Mouse (Mus musculus): ENCODE data around the gene Gnb4.

Gene Gnb4

GRCm38 (mm10) chr3:32615376-32615775 lies 1.0 kb downstream of the Gnb4 start:
- DNase-seq (ENCODE audit: extremely low spot score, low read depth, low spot score) = no peak

GRCm38 (mm10) chr3:32614786-32615185 lies 1.6 kb downstream of the Gnb4 start:
- no peak for DNase-seq (ENCODE audit: extremely low spot score, low read depth, low spot score)

- DNase-seq (ENCODE audit: extremely low spot score, low read depth, low spot score) = no peak
Observed at GRCm38 (mm10) chr3:32611606-32612170, 4.7 kb downstream of the Gnb4 start.

GRCm38 (mm10) chr3:32610560-32610959 lies 5.8 kb downstream of the Gnb4 start:
- no peak for DNase-seq (ENCODE audit: extremely low spot score, low read depth, low spot score)

- no peak for DNase-seq (ENCODE audit: extremely low spot score, low read depth, low spot score)
Observed at GRCm38 (mm10) chr3:32609233-32609632, 7.2 kb downstream of the Gnb4 start.

- DNase-seq (ENCODE audit: extremely low spot score, low read depth, low spot score) = no peak
Observed at GRCm38 (mm10) chr3:32601055-32601454, 15.3 kb downstream of the Gnb4 start.

- no peak for DNase-seq (ENCODE audit: extremely low spot score, low read depth, low spot score)
Observed at GRCm38 (mm10) chr3:32599328-32599727, 17.1 kb downstream of the Gnb4 start.

GRCm38 (mm10) chr3:32595080-32595479 lies 21.3 kb downstream of the Gnb4 start:
- no peak for DNase-seq (ENCODE audit: extremely low spot score, low read depth, low spot score)

- DNase-seq (ENCODE audit: extremely low spot score, low read depth, low spot score) = no peak
Observed at GRCm38 (mm10) chr3:32586274-32586673, 30.1 kb downstream of the Gnb4 start.

- no peak for DNase-seq (ENCODE audit: extremely low spot score, low read depth, low spot score)
Observed at GRCm38 (mm10) chr3:32583489-32583888, 32.9 kb downstream of the Gnb4 start.

- no peak for DNase-seq (ENCODE audit: extremely low spot score, low read depth, low spot score)
Observed at GRCm38 (mm10) chr3:32581911-32582310, 34.5 kb downstream of the Gnb4 start.

GRCm38 (mm10) chr3:32580738-32581137 lies 35.6 kb downstream of the Gnb4 start:
- no peak for DNase-seq (ENCODE audit: extremely low spot score, low read depth, low spot score)

GRCm38 (mm10) chr3:32578772-32579171 lies 37.6 kb downstream of the Gnb4 start:
- DNase-seq (ENCODE audit: extremely low spot score, low read depth, low spot score) = no peak

GRCm38 (mm10) chr3:32575151-32575550 lies 41.2 kb downstream of the Gnb4 start:
- no peak for DNase-seq (ENCODE audit: extremely low spot score, low read depth, low spot score)

GRCm38 (mm10) chr3:32573881-32574280 lies 42.5 kb downstream of the Gnb4 start:
- no peak for DNase-seq (ENCODE audit: extremely low spot score, low read depth, low spot score)

- DNase-seq (ENCODE audit: extremely low spot score, low read depth, low spot score) = no peak
Observed at GRCm38 (mm10) chr3:32573086-32573485, 43.3 kb downstream of the Gnb4 start.

GRCm38 (mm10) chr3:32563401-32563800 lies 53.0 kb downstream of the Gnb4 start:
- DNase-seq (ENCODE audit: extremely low spot score, low read depth, low spot score) = no peak

- DNase-seq (ENCODE audit: extremely low spot score, low read depth, low spot score) = no peak
Observed at GRCm38 (mm10) chr3:32553061-32553460, 63.3 kb downstream of the Gnb4 start.

GRCm38 (mm10) chr3:32538091-32538490 lies 78.3 kb downstream of the Gnb4 start:
- no peak for DNase-seq (ENCODE audit: extremely low spot score, low read depth, low spot score)

- DNase-seq (ENCODE audit: extremely low spot score, low read depth, low spot score) = no peak
Observed at GRCm38 (mm10) chr3:32537556-32537955, 78.8 kb downstream of the Gnb4 start.

GRCm38 (mm10) chr3:32535692-32536091 lies 80.7 kb downstream of the Gnb4 start:
- no peak for DNase-seq (ENCODE audit: extremely low spot score, low read depth, low spot score)
